In the genomic region with DNA sequence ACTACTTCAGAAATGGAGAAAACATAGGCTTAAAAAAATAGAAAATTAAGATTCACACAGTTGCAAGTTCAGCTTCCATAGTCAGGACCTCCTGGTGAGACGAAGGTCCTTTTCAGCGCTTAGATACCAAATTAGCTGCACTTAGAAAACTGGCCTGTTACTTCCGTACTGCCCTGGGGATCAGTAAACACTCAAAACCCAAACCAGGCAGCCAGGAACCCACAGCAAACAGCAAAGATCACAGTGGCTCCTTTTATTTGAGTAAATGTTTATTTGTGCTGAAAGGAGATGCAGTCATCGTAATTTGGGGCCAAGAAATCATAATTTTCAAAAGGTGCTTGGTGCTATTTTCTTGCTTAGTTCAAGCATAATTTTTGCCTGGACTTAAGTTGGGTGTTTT, we compare ENCODE assay signal across 34 mouse cellular contexts.
"Had no signal": no experiment of that assay in that cellular context is flagged by ENCODE, and none has a peak within 500 bp of the region (broad histone marks: within the 10 kb centered on the region; RNA-seq: fewer than 3 reads in every experiment).

No protein-coding gene starts in this region.

- H3K4me3 ChIP-seq: heart, embryonic 10.5 days; heart, embryonic 12.5 days; heart, embryonic 13.5 days; heart, embryonic 15.5 days; hindbrain, embryonic 10.5 days; hindbrain, embryonic 12.5 days; hindbrain, embryonic 13.5 days; hindbrain, embryonic 15.5 days; intestine, embryonic 15.5 days; kidney, embryonic 15.5 days; layer of hippocampus, adult 2 months had no signal

- H3K27ac ChIP-seq: heart, embryonic 10.5 days; heart, embryonic 13.5 days; heart, embryonic 15.5 days; hindbrain, embryonic 10.5 days; hindbrain, embryonic 12.5 days; hindbrain, embryonic 13.5 days; hindbrain, embryonic 14.5 days; hindbrain, embryonic 15.5 days; hindbrain, postnatal 0 days; intestine, embryonic 15.5 days; kidney, embryonic 15.5 days; kidney, postnatal 0 days; layer of hippocampus, adult 2 months had no signal

- DNase-seq: heart, postnatal 10 days; heart, postnatal 14 days; heart, postnatal 36 days; kidney, adult 11 months; kidney, adult 18-20 months; kidney, adult 2 months; kidney, adult 8-10 months; kidney, adult 9 months; kidney, postnatal 10 days; kidney, postnatal 14 days; kidney, postnatal 25 days; kidney, postnatal 36 days; kidney, postnatal 4 days; layer of hippocampus, adult 9-11 months; layer of hippocampus, postnatal 36 days had no signal

- H3K36me3 ChIP-seq: heart, embryonic 10.5 days; heart, embryonic 12.5 days; heart, embryonic 13.5 days; heart, embryonic 15.5 days; hindbrain, embryonic 10.5 days; hindbrain, embryonic 12.5 days; hindbrain, embryonic 13.5 days; hindbrain, embryonic 15.5 days; intestine, embryonic 15.5 days; kidney, embryonic 15.5 days had no signal

- ATAC-seq: hindbrain, embryonic 16.5 days; hindbrain, postnatal 0 days; inflammation-experienced regulatory T-cells, adult 6 months; intestine, embryonic 15.5 days; intestine, embryonic 16.5 days; intestine, postnatal 0 days had no signal

- H3K27me3 ChIP-seq: heart, embryonic 12.5 days; heart, embryonic 13.5 days; heart, embryonic 15.5 days; hindbrain, embryonic 12.5 days; hindbrain, embryonic 13.5 days; hindbrain, embryonic 15.5 days; intestine, embryonic 15.5 days; kidney, embryonic 15.5 days had no signal

- H3K9me3 ChIP-seq: heart, embryonic 10.5 days; heart, embryonic 12.5 days; heart, embryonic 13.5 days; heart, embryonic 15.5 days; hindbrain, embryonic 10.5 days; hindbrain, embryonic 12.5 days; hindbrain, embryonic 13.5 days; hindbrain, embryonic 15.5 days; intestine, embryonic 15.5 days; kidney, embryonic 15.5 days had no signal

- H3K4me2 ChIP-seq: heart, embryonic 11.5 days; heart, embryonic 12.5 days; heart, embryonic 13.5 days; heart, embryonic 15.5 days; hindbrain, embryonic 12.5 days; hindbrain, embryonic 13.5 days; hindbrain, embryonic 14.5 days; hindbrain, embryonic 15.5 days; intestine, embryonic 15.5 days; kidney, embryonic 15.5 days had no signal

- H3K4me1 ChIP-seq: heart, embryonic 10.5 days; heart, embryonic 12.5 days; heart, embryonic 13.5 days; heart, embryonic 15.5 days; hindbrain, embryonic 12.5 days; hindbrain, embryonic 13.5 days; hindbrain, embryonic 15.5 days; intestine, embryonic 15.5 days; kidney, embryonic 15.5 days had no signal

- H3K9ac ChIP-seq: heart, embryonic 12.5 days; heart, embryonic 13.5 days; heart, embryonic 15.5 days; hindbrain, embryonic 12.5 days; hindbrain, embryonic 13.5 days; hindbrain, embryonic 14.5 days; hindbrain, embryonic 15.5 days; intestine, embryonic 15.5 days; kidney, embryonic 15.5 days had no signal
